Mouse (Mus musculus) C2C12 (cell line): ENCODE measurements at regions not wholly inside any gene's neighbourhood (a gene's known extent, or its start where the extent isn't known, plus 50 kb on each side); places are given as distances from the start of the nearest gene placed in this dataset.

Source experiments
- H3K27me3 ChIP-seq: one replicate; pipeline ENCODE4 v1.6.1; 2011; ENCODE audit not compliant: control insufficient read depth, insufficient read depth, insufficient read length
- H3K36me3 ChIP-seq: one replicate; pipeline ENCODE4 v1.6.1; 2011; ENCODE audit not compliant: control insufficient read depth, insufficient read depth
- H3K4me3 ChIP-seq: one replicate; pipeline ENCODE4 v1.5.1; 2011; ENCODE audit warnings: mild to moderate bottlenecking, control low read depth; ENCODE audit not compliant: poor library complexity, insufficient read depth, severe bottlenecking
- H3K79me2 ChIP-seq: one replicate; pipeline ENCODE4 v1.6.1; 2011; ENCODE audit not compliant: control insufficient read depth, insufficient read depth
- H3K79me3 ChIP-seq: one replicate; pipeline ENCODE4 v1.6.1; 2011; ENCODE audit warnings: low read depth, control low read depth
- H3ac ChIP-seq: one replicate; pipeline ENCODE3; 2011; ENCODE audit warnings: low read depth; ENCODE audit not compliant: control insufficient read depth, insufficient read length
- CEBPB ChIP-seq: IDR thresholded peaks from one replicate; pipeline ENCODE4 v1.6.1; 2011; ENCODE audit warnings: low read depth, mild to moderate bottlenecking, control low read depth, moderate library complexity
- CTCF ChIP-seq: IDR thresholded peaks from one replicate; pipeline ENCODE4 v1.5.1; 2011; ENCODE audit not compliant: control insufficient read depth, insufficient read depth, insufficient read length
- FOSL1 ChIP-seq: IDR thresholded peaks from one replicate; pipeline ENCODE4 v1.8.0; 2011; ENCODE audit warnings: mild to moderate bottlenecking, low read length; ENCODE audit not compliant: poor library complexity, insufficient read depth, severe bottlenecking
- MAX ChIP-seq: IDR thresholded peaks from one replicate; pipeline ENCODE4 v1.6.1; 2011; ENCODE audit warnings: mild to moderate bottlenecking, control low read depth
- MYOD1 ChIP-seq: IDR thresholded peaks from one replicate; pipeline ENCODE4 v1.6.1; 2011; ENCODE audit warnings: low read depth; ENCODE audit not compliant: control insufficient read depth, insufficient read length
- MYOG ChIP-seq: IDR thresholded peaks from one replicate; pipeline ENCODE4 v1.6.1; 2011; ENCODE audit not compliant: control insufficient read depth, insufficient read length; ENCODE audit errors: extremely low read depth
- USF1 ChIP-seq: IDR thresholded peaks from one replicate; pipeline ENCODE4 v1.6.1; 2011; ENCODE audit warnings: low read depth, mild to moderate bottlenecking, control low read depth, moderate library complexity

- H3K36me3 ChIP-seq: no peaks in the 10 kb centered on the region
- H3K79me3 ChIP-seq: no peaks in the 10 kb centered on the region
- H3K79me2 ChIP-seq: no peaks in the 10 kb centered on the region
- H3ac ChIP-seq: no peak overlapping the region
- TF ChIP-seq USF1 (no peak), MYOG (no peak), FOSL1 (no peak)
- H3K4me3 ChIP-seq: no peak overlapping the region
- no peaks in the 10 kb centered on the region for H3K27me3 ChIP-seq
Measured at GRCm38 (mm10) chr7:68607170-68607569, 141.9 kb downstream of the Arrdc4 start.

DNA sequence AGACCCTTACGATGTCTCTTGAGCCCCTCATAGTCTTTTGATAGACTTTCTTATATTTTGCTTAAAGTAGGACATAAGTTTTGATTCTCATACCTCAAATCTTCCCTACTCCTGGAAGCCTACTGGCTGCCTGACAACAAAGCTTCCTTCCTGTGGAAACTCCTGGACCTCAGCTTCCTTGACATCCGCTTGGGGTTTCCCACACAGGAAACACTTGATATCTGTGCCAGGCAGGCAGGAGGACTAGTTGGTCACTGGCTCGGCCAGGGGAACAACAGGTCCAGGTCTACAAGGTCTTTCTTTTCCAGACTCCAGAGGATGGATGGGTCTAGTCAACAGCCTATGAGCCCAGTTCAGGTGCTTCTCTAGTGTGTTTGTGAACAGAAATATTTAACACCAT is 142.8 kb downstream of the Arrdc4 start:
- Histone ChIP-seq H3K79me2 (no peaks in the 10 kb centered on the region), H3K36me3 (no peaks in the 10 kb centered on the region), H3K79me3 (no peaks in the 10 kb centered on the region), H3K27me3 (no peaks in the 10 kb centered on the region), H3K4me3 (no peak overlapping the region), H3ac (no peak overlapping the region)
- TF ChIP-seq FOSL1 (no peak), CEBPB (no peak), USF1 (no peak), MYOG (no peak), MYOD1 (no peak), CTCF (no peak), MAX (no peak)

- Histone ChIP-seq H3K27me3 (no peaks in the 10 kb centered on the region), H3K79me2 (no peaks in the 10 kb centered on the region), H3ac (no peak overlapping the region), H3K36me3 (no peaks in the 10 kb centered on the region), H3K4me3 (no peak overlapping the region), H3K79me3 (no peaks in the 10 kb centered on the region)
- TF ChIP-seq CTCF (no peak), FOSL1 (no peak), MYOD1 (no peak), MYOG (no peak), USF1 (no peak), MAX (no peak)
Measured at GRCm38 (mm10) chr7:68603711-68604110, 145.3 kb downstream of the Arrdc4 start.

DNA sequence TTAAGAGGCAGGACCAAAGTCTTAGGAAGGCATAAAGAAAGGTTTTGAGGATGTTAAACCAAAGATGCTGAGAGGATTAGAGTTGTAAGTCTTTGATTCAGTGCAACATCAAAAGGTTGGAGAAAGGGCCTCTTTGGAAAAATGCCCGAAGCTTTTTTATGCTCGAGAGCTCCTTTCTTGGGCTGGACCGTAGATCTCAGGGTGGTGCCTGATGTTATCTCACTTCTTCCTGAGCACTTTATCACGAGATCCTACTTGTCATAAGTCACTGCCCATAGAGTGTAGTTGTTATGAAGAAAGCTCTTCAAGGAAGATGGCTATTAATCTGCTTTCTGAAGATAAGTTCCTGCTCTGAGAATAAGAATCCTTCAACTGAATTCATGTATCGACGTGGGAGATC is 147.0 kb downstream of the Arrdc4 start:
- Histone ChIP-seq H3K4me3 (no peak overlapping the region), H3K36me3 (no peaks in the 10 kb centered on the region), H3K27me3 (no peaks in the 10 kb centered on the region), H3K79me2 (no peaks in the 10 kb centered on the region), H3ac (no peak overlapping the region), H3K79me3 (no peaks in the 10 kb centered on the region)
- TF ChIP-seq CTCF: no peak
- no peak for TF ChIP-seq MYOD1
- no peak for TF ChIP-seq MAX
- no peak for TF ChIP-seq USF1
- no peak for TF ChIP-seq MYOG

GRCm38 (mm10) chr7:68594017-68594386 is 155.0 kb downstream of the Arrdc4 start:
- no peaks in the 10 kb centered on the region for H3K27me3 ChIP-seq
- no peaks in the 10 kb centered on the region for H3K36me3 ChIP-seq
- no peak overlapping the region for H3K4me3 ChIP-seq
- TF ChIP-seq CEBPB (no peak), MYOG (no peak), USF1 (no peak), MYOD1 (no peak), MAX (no peak), FOSL1 (no peak), CTCF (no peak)
- H3ac ChIP-seq: no peak overlapping the region
- H3K79me3 ChIP-seq: no peaks in the 10 kb centered on the region
- H3K79me2 ChIP-seq: no peaks in the 10 kb centered on the region

- H3K36me3 ChIP-seq: no peaks in the 10 kb centered on the region
- H3K4me3 ChIP-seq: no peak overlapping the region
- H3K79me3 ChIP-seq: no peaks in the 10 kb centered on the region
- TF ChIP-seq MYOD1 (no peak), CTCF (no peak), CEBPB (no peak), MYOG (no peak), FOSL1 (no peak), USF1 (no peak), MAX (no peak)
- no peak overlapping the region for H3ac ChIP-seq
- no peaks in the 10 kb centered on the region for H3K79me2 ChIP-seq
- H3K27me3 ChIP-seq: no peaks in the 10 kb centered on the region
Measured at GRCm38 (mm10) chr7:68593344-68594016, 155.6 kb downstream of the Arrdc4 start.
